Mouse (Mus musculus): ENCODE data around the gene Pitpnb. TPM values are rescaled to one million over a fixed set of nuclear protein-coding genes. Genes with fewer than 3 reads are reported as not detected.

The Pitpnb gene
- total RNA-seq, 1 experiment = 24.3 TPM

- no peak overlapping the region for H3K9ac ChIP-seq (ENCODE audit: insufficient read depth, low read depth, low read length, poor library complexity, severe bottlenecking)
- H3K36me3 ChIP-seq (ENCODE audit: control insufficient read depth, insufficient read depth, low read length, poor library complexity, severe bottlenecking) = no peaks in the 10 kb centered on the region
- no peak for DNase-seq (ENCODE audit: low read depth, low spot score)
- in situ Hi-C loops (cut with MboI; ENCODE audit: low sequenced_read_pairs in 2 of 2, unreplicated experiment in 2 of 2) = no loop called here
- no peak for TF ChIP-seq MAFK (IDR thresholded peaks at IDR 0.05; ENCODE audit: insufficient read depth, low read depth, low read length)
- TF ChIP-seq ZNF384 (IDR thresholded peaks at IDR 0.05; ENCODE audit: low read depth, low read length) = no peak
- TF ChIP-seq HCFC1 (IDR thresholded peaks at IDR 0.05; ENCODE audit: borderline replicate concordance, insufficient read depth, low read length) = no peak
- no peak for TF ChIP-seq ZC3H11A (IDR thresholded peaks at IDR 0.05; ENCODE audit: borderline replicate concordance, low read depth, low read length)
- TF ChIP-seq CHD2 (IDR thresholded peaks at IDR 0.05; ENCODE audit: low read depth, low read length) = no peak
- H3K27ac ChIP-seq (ENCODE audit: insufficient read depth, low read depth, low read length, poor library complexity, severe bottlenecking) = no peak overlapping the region
- no peak overlapping the region for H3K4me3 ChIP-seq (ENCODE audit: insufficient read depth in 1 of 2, low read depth in 1 of 2, low read length in 2 of 2, poor library complexity in 1 of 2, severe bottlenecking in 1 of 2)
- no peaks in the 10 kb centered on the region for H3K4me1 ChIP-seq (ENCODE audit: control insufficient read depth in 2 of 2, insufficient read depth in 2 of 2, low read length in 2 of 2, poor library complexity in 1 of 2)
- H3K9me3 ChIP-seq (ENCODE audit: control insufficient read depth, insufficient read depth, low read depth, low read length) = no peaks in the 10 kb centered on the region
These were observed 13.0 kb upstream of the Pitpnb start for GRCm38 (mm10) chr5:111317526-111317925.

- Histone ChIP-seq H3K4me3 (ENCODE audit: insufficient read depth in 1 of 2, low read depth in 1 of 2, low read length in 2 of 2, poor library complexity in 1 of 2, severe bottlenecking in 1 of 2) (no peak overlapping the region), H3K9me3 (ENCODE audit: control insufficient read depth, insufficient read depth, low read depth, low read length) (no peaks in the 10 kb centered on the region), H3K9ac (ENCODE audit: insufficient read depth, low read depth, low read length, poor library complexity, severe bottlenecking) (no peak overlapping the region), H3K36me3 (ENCODE audit: control insufficient read depth, insufficient read depth, low read length, poor library complexity, severe bottlenecking) (no peaks in the 10 kb centered on the region), H3K4me1 (ENCODE audit: control insufficient read depth in 2 of 2, insufficient read depth in 2 of 2, low read length in 2 of 2, poor library complexity in 1 of 2) (no peaks in the 10 kb centered on the region), H3K27ac (ENCODE audit: insufficient read depth, low read depth, low read length, poor library complexity, severe bottlenecking) (no peak overlapping the region)
- in situ Hi-C loops (cut with MboI; ENCODE audit: low sequenced_read_pairs in 2 of 2, unreplicated experiment in 2 of 2) = no loop called here
- DNase-seq (ENCODE audit: low read depth, low spot score) = no peak
- TF ChIP-seq CHD2 (IDR thresholded peaks at IDR 0.05; ENCODE audit: low read depth, low read length) (no peak), HCFC1 (IDR thresholded peaks at IDR 0.05; ENCODE audit: borderline replicate concordance, insufficient read depth, low read length) (no peak), ZC3H11A (IDR thresholded peaks at IDR 0.05; ENCODE audit: borderline replicate concordance, low read depth, low read length) (no peak), ZNF384 (IDR thresholded peaks at IDR 0.05; ENCODE audit: low read depth, low read length) (no peak), MAFK (IDR thresholded peaks at IDR 0.05; ENCODE audit: insufficient read depth, low read depth, low read length) (no peak)
These were observed 11.6 kb upstream of the Pitpnb start for GRCm38 (mm10) chr5:111318946-111319345.

- H3K9ac ChIP-seq (ENCODE audit: insufficient read depth, low read depth, low read length, poor library complexity, severe bottlenecking) = no peak overlapping the region
- no peak for DNase-seq (ENCODE audit: low read depth, low spot score)
- in situ Hi-C loops (cut with MboI; ENCODE audit: low sequenced_read_pairs in 2 of 2, unreplicated experiment in 2 of 2) = no loop called here
- no peaks in the 10 kb centered on the region for H3K36me3 ChIP-seq (ENCODE audit: control insufficient read depth, insufficient read depth, low read length, poor library complexity, severe bottlenecking)
- H3K27ac ChIP-seq (ENCODE audit: insufficient read depth, low read depth, low read length, poor library complexity, severe bottlenecking) = no peak overlapping the region
- no peaks in the 10 kb centered on the region for H3K4me1 ChIP-seq (ENCODE audit: control insufficient read depth in 2 of 2, insufficient read depth in 2 of 2, low read length in 2 of 2, poor library complexity in 1 of 2)
- TF ChIP-seq CHD2 (IDR thresholded peaks at IDR 0.05; ENCODE audit: low read depth, low read length) (no peak), ZC3H11A (IDR thresholded peaks at IDR 0.05; ENCODE audit: borderline replicate concordance, low read depth, low read length) (no peak), MAFK (IDR thresholded peaks at IDR 0.05; ENCODE audit: insufficient read depth, low read depth, low read length) (no peak), HCFC1 (IDR thresholded peaks at IDR 0.05; ENCODE audit: borderline replicate concordance, insufficient read depth, low read length) (no peak), ZNF384 (IDR thresholded peaks at IDR 0.05; ENCODE audit: low read depth, low read length) (no peak)
- H3K9me3 ChIP-seq (ENCODE audit: control insufficient read depth, insufficient read depth, low read depth, low read length) = no peaks in the 10 kb centered on the region
- no peak overlapping the region for H3K4me3 ChIP-seq (ENCODE audit: insufficient read depth in 1 of 2, low read depth in 1 of 2, low read length in 2 of 2, poor library complexity in 1 of 2, severe bottlenecking in 1 of 2)
These were observed 4.8 kb upstream of the Pitpnb start for GRCm38 (mm10) chr5:111325813-111326212.

GRCm38 (mm10) chr5:111327420-111327819 is 3.1 kb upstream of the Pitpnb start:
- peaks cover 5% of the 10 kb centered on the region in 2 experiments; a peak in 2 of 4 replicates for H3K4me1 ChIP-seq (ENCODE audit: control insufficient read depth in 2 of 2, insufficient read depth in 2 of 2, low read length in 2 of 2, poor library complexity in 1 of 2)
- no peaks in the 10 kb centered on the region for H3K9me3 ChIP-seq (ENCODE audit: control insufficient read depth, insufficient read depth, low read depth, low read length)
- no peak overlapping the region for H3K4me3 ChIP-seq (ENCODE audit: insufficient read depth in 1 of 2, low read depth in 1 of 2, low read length in 2 of 2, poor library complexity in 1 of 2, severe bottlenecking in 1 of 2)
- no peak overlapping the region for H3K9ac ChIP-seq (ENCODE audit: insufficient read depth, low read depth, low read length, poor library complexity, severe bottlenecking)
- no peak for TF ChIP-seq CHD2 (IDR thresholded peaks at IDR 0.05; ENCODE audit: low read depth, low read length)
- TF ChIP-seq MAFK (IDR thresholded peaks at IDR 0.05; ENCODE audit: insufficient read depth, low read depth, low read length) = no peak
- TF ChIP-seq ZC3H11A (IDR thresholded peaks at IDR 0.05; ENCODE audit: borderline replicate concordance, low read depth, low read length) = no peak
- no peak for TF ChIP-seq ZNF384 (IDR thresholded peaks at IDR 0.05; ENCODE audit: low read depth, low read length)
- no peak for TF ChIP-seq HCFC1 (IDR thresholded peaks at IDR 0.05; ENCODE audit: borderline replicate concordance, insufficient read depth, low read length)
- H3K36me3 ChIP-seq (ENCODE audit: control insufficient read depth, insufficient read depth, low read length, poor library complexity, severe bottlenecking) = no peaks in the 10 kb centered on the region
- H3K27ac ChIP-seq (ENCODE audit: insufficient read depth, low read depth, low read length, poor library complexity, severe bottlenecking) = no peak overlapping the region
- no peak for DNase-seq (ENCODE audit: low read depth, low spot score)
- in situ Hi-C loops (cut with MboI; ENCODE audit: low sequenced_read_pairs in 2 of 2, unreplicated experiment in 2 of 2) = no loop called here
